Mouse (Mus musculus) hindbrain, embryonic 13.5 days (tissue): ENCODE data around the gene Gm13276. TPM values are rescaled to one million over a fixed set of nuclear protein-coding genes. Genes with fewer than 3 reads are reported as not detected.
"Not testable (repeated sequence)": the region's sequence is repeated elsewhere in the genome, so short reads cannot be mapped to it uniquely, and the experiment has no call there.

Experiments
- ATAC-seq: fragments of 200-750 bp; cut with Nextera tagmentation; 2 replicates; pipeline ENCODE4 v1.8.0; 2017; ENCODE audit warnings: moderate TSS enrichment; ENCODE audit not compliant: low FRiP score
- H3K27ac ChIP-seq: fragments of 300-500 bp; sonication (generic); 2 replicates; pipeline ENCODE4 v1.5.1; 2015; ENCODE audit warnings: inconsistent platforms, mild to moderate bottlenecking, moderate library complexity
- H3K27me3 ChIP-seq: fragments of 300-500 bp; sonication (generic); 2 replicates; pipeline ENCODE4 v1.6.1; 2015; ENCODE audit warnings: mild to moderate bottlenecking, inconsistent platforms
- H3K36me3 ChIP-seq: fragments of 300-500 bp; sonication (generic); 2 replicates; pipeline ENCODE4 v1.6.1; 2015; ENCODE audit warnings: mild to moderate bottlenecking, inconsistent platforms
- H3K4me1 ChIP-seq: fragments of 300-500 bp; sonication (generic); replicated peaks from 2 replicates; pipeline ENCODE4 v1.6.1; 2015; ENCODE audit warnings: inconsistent platforms
- H3K4me2 ChIP-seq: fragments of 300-500 bp; sonication (generic); 2 replicates; pipeline ENCODE4 v1.6.1; 2015; ENCODE audit warnings: inconsistent platforms, mild to moderate bottlenecking, moderate library complexity
- H3K4me3 ChIP-seq: fragments of 300-500 bp; sonication (generic); 2 replicates; pipeline ENCODE4 v1.5.1; 2015; ENCODE audit warnings: mild to moderate bottlenecking, inconsistent platforms
- H3K9ac ChIP-seq: fragments of 300-500 bp; sonication (generic); 2 replicates; pipeline ENCODE4 v1.6.1; 2015; ENCODE audit warnings: mild to moderate bottlenecking, inconsistent platforms
- H3K9me3 ChIP-seq: fragments of 300-500 bp; sonication (generic); 2 replicates; pipeline ENCODE4 v1.6.1; 2016; ENCODE audit warnings: inconsistent platforms
- WGBS: fragments of 180-500 bp; shearing (Covaris S2); methylation state at CpG from one replicate; pipeline ENCODE4 v1.1.7; 2015; 5-methylcytosine and 5-hydroxymethylcytosine counted together
- polyA plus RNA-seq: library from polyadenylated mRNA; unstranded; fragments of >200 nt; fragmentation: Nextera tagmentation; extraction: Ambion mirVana; gene quantifications from 2 replicates; pipeline ENCODE4 v1.2.1, GENCODE M21; 2015

The Gm13276 gene
- not detected in 2 replicates for polyA plus RNA-seq

- H3K4me3 ChIP-seq, H3K9ac ChIP-seq, ATAC-seq, H3K27me3 ChIP-seq, H3K9me3 ChIP-seq, H3K36me3 ChIP-seq, H3K27ac ChIP-seq, H3K4me1 ChIP-seq, H3K4me2 ChIP-seq: not testable (repeated sequence)
- no CpG with 5 or more reads among the region's 27 CpGs for WGBS
Measured at GRCm38 (mm10) chr4:88785409-88785808, at the start of gene Gm13276. Gene Gm13276, plus strand, starts transcription at chr4:88785709.

GRCm38 (mm10) chr4:88738480-88738879 is 47.0 kb upstream of the Gm13276 start:
- ATAC-seq, result no peak
- H3K9me3 ChIP-seq, result no peaks in the 10 kb centered on the region
- 5% methylated on average over 2 of the region's 2 CpGs for WGBS
- H3K27ac ChIP-seq, result no peak overlapping the region
- H3K27me3 ChIP-seq, result peaks cover 4% of the 10 kb centered on the region; the same call in 1 of the 2 replicates
- no peaks in the 10 kb centered on the region for H3K36me3 ChIP-seq
- H3K4me2 ChIP-seq, result no peak overlapping the region
- H3K4me1 ChIP-seq, result no peaks in the 10 kb centered on the region
- H3K9ac ChIP-seq, result no peak overlapping the region
- no peak overlapping the region for H3K4me3 ChIP-seq

- Histone ChIP-seq H3K4me1 (no peaks in the 10 kb centered on the region), H3K9ac (no peak overlapping the region), H3K27ac (no peak overlapping the region), H3K4me2 (no peak overlapping the region), H3K36me3 (no peaks in the 10 kb centered on the region), H3K9me3 (no peaks in the 10 kb centered on the region), H3K4me3 (no peak overlapping the region), H3K27me3 (peaks cover 4% of the 10 kb centered on the region; the same call in 1 of the 2 replicates)
- no peak for ATAC-seq
- WGBS, result 90% methylated on average over 6 of the region's 6 CpGs
Measured at GRCm38 (mm10) chr4:88739036-88739435, 46.5 kb upstream of the Gm13276 start.

DNA sequence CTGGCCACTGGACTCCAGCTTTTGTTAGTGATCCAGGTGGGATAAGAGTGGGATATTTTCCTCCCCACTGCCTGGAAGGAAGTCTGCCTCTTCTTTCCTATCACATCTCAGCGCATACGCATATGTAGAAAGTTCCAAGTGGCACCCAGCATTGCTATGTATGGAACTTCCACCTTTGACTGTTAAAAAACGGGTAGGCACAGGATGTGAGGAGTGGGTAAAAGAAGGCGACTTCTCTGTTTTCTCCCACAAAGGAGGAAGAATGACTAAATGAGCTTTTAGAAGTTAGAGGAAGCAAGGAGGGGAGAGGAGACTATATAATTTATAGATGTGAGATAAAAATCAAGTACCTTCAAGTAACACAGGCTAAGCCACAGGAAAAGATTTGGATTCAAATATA is 44.1 kb upstream of the Gm13276 start:
- ATAC-seq, result no peak
- no peak overlapping the region for H3K9ac ChIP-seq
- no peaks in the 10 kb centered on the region for H3K4me1 ChIP-seq
- no peaks in the 10 kb centered on the region for H3K9me3 ChIP-seq
- no peak overlapping the region for H3K27ac ChIP-seq
- H3K36me3 ChIP-seq, result no peaks in the 10 kb centered on the region
- H3K27me3 ChIP-seq, result no peaks in the 10 kb centered on the region
- no peak overlapping the region for H3K4me2 ChIP-seq
- 96% methylated on average over 4 of the region's 4 CpGs for WGBS
- no peak overlapping the region for H3K4me3 ChIP-seq

DNA sequence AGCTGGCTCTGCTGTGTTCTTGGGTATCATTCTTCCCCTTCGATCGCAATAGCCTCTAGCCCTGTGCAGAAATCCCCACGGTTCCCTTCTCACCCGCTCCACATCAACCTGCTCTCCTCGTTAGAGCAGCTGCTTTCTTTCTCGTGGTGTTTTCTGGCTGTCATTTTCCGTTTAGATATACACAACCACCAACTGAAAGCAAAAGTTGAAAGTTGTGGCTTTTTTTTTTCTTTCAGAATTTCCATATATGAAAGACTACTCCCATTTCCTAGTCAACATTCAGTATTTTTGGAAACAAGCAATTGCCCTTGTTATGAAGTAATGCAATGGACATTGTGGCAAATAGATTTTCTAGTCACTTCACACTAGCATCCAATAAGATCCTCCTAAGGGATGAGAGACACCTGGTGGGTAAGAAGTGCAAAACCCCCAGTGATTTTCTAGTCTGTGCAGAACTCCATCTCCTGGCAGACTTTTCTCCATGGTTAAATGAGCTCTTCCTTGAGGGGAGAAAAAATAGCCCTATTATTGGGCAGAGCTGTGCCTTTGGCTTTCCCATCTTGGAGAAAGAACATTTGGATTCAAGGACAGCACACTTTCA is 42.6 kb upstream of the Gm13276 start:
- 88% methylated on average over 7 of the region's 7 CpGs for WGBS
- Histone ChIP-seq H3K9me3 (no peaks in the 10 kb centered on the region), H3K9ac (no peak overlapping the region), H3K4me3 (no peak overlapping the region), H3K27ac (no peak overlapping the region), H3K27me3 (no peaks in the 10 kb centered on the region), H3K4me1 (no peaks in the 10 kb centered on the region), H3K4me2 (no peak overlapping the region), H3K36me3 (no peaks in the 10 kb centered on the region)
- ATAC-seq, result no peak

- Histone ChIP-seq H3K4me1 (no peaks in the 10 kb centered on the region), H3K4me2 (no peak overlapping the region), H3K36me3 (no peaks in the 10 kb centered on the region), H3K9me3 (no peaks in the 10 kb centered on the region), H3K4me3 (no peak overlapping the region), H3K27ac (no peak overlapping the region), H3K27me3 (no peaks in the 10 kb centered on the region), H3K9ac (no peak overlapping the region)
- WGBS, result 72% methylated on average over 3 of the region's 3 CpGs
- no peak for ATAC-seq
Measured at GRCm38 (mm10) chr4:88744207-88744606, 41.3 kb upstream of the Gm13276 start.

DNA sequence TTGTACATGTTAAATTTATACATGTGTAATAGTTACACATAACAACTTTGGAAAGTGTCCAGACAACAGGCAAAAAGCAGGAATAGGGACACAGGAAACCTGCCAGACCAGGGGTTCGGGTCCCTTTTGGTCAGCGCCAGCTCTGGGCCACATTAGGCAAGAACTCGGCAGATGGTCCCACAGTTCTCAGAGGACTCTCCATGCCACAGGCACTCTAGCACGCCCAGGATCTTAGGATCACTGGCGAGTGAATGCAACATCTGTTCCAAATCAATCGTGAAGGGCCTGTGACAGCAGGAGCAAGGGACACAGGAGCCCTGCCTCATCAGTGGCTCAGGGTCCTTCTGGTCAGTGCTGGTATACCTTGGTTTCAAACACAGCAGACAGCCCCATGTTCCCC is 35.6 kb upstream of the Gm13276 start:
- Histone ChIP-seq H3K9me3 (no peaks in the 10 kb centered on the region), H3K9ac (no peak overlapping the region), H3K27me3 (no peaks in the 10 kb centered on the region), H3K4me3 (no peak overlapping the region), H3K27ac (no peak overlapping the region), H3K4me2 (no peak overlapping the region), H3K4me1 (no peaks in the 10 kb centered on the region), H3K36me3 (no peaks in the 10 kb centered on the region)
- 62% methylated on average over 6 of the region's 6 CpGs for WGBS
- no peak for ATAC-seq

- not testable (repeated sequence) for H3K27me3 ChIP-seq, H3K9ac ChIP-seq, H3K4me2 ChIP-seq, H3K4me3 ChIP-seq, H3K36me3 ChIP-seq, ATAC-seq, H3K4me1 ChIP-seq, H3K9me3 ChIP-seq, H3K27ac ChIP-seq
- 79% methylated on average over 15 of the region's 15 CpGs for WGBS
Measured at GRCm38 (mm10) chr4:88754818-88755340, 30.6 kb upstream of the Gm13276 start, which contains the start of gene Gm13271. Gene Gm13271, plus strand, starts transcription at chr4:88754868.

- H3K4me3 ChIP-seq, result peak overlapping the region; percentile 45
- H3K27me3 ChIP-seq, ATAC-seq, H3K36me3 ChIP-seq, H3K4me1 ChIP-seq, H3K9me3 ChIP-seq: not testable (repeated sequence)
- peak overlapping the region; percentile 66 for H3K9ac ChIP-seq
- peak overlapping the region; percentile 81 for H3K4me2 ChIP-seq
- H3K27ac ChIP-seq, result peak overlapping the region; percentile 78
- 13% methylated on average over 29 of the region's 31 CpGs for WGBS
Measured at GRCm38 (mm10) chr4:88756581-88757513, 28.7 kb upstream of the Gm13276 start.

DNA sequence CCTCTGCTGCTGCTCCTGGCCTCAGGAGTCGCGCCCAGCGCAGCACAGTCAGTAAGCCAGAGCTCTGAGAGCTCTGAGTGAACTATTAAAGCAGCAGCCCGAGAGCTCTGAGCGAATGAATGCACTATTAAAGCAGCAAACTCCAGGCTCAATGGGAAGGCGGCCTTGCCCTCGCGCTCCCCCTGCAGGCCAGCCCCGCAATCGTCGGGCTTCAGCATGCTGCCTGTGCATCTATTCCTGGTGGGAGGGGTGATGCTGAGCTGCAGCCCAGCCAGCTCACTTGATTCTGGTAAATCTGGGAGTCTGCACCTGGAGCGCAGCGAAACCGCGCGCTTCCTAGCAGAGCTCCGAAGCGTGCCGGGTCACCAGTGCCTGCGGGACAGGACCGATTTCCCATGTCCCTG is 27.9 kb upstream of the Gm13276 start:
- H3K4me3 ChIP-seq, result peak overlapping the region; percentile 45
- H3K36me3 ChIP-seq, H3K4me1 ChIP-seq, H3K27me3 ChIP-seq, H3K9me3 ChIP-seq: not testable (repeated sequence)
- peak; percentile 100 for ATAC-seq
- peak overlapping the region; percentile 81 for H3K4me2 ChIP-seq
- peak overlapping the region; percentile 78 for H3K27ac ChIP-seq
- peak overlapping the region; percentile 66 for H3K9ac ChIP-seq
- 3% methylated on average over 18 of the region's 21 CpGs for WGBS

- not testable (repeated sequence) for H3K4me1 ChIP-seq, H3K9me3 ChIP-seq, H3K27ac ChIP-seq
Measured at GRCm38 (mm10) chr4:88758751-88759150, 26.8 kb upstream of the Gm13276 start.

DNA sequence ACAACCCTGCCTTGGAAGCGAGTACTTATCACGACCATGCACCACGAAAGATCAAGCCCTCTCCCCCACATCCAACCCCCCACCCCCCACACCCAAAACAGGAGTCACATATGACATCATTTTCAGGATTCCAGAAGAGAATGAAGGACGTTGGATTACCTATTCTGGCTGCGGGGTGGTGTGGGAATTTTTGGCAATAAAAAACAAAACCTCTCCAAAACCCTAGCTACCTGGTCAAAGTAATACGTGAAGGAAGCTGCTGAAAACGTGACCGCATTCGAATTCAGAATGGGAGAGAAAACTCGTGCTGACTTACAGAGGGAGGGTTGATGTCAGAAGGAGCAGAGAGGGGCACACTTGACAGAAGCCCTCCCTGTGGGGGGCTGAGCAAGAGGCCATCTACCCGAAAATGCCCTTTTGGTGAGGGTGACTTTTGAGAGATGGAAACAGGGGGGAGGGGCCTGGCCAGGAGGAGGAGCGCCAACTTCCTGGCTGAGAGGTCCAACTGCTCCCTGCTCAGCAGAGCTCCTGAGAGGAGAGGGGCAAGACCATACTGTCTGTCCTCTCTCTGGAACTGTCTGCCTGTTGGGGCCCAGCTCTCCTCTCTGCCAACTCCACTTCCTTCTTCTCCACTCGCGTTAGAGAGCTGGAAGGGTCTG is 25.8 kb upstream of the Gm13276 start, which contains the start of gene Gm13283:
Gene Gm13283 (plus strand): TSS at position 510 of the 659 bp plus-strand sequence.
- 18% methylated on average over 10 of the region's 14 CpGs for WGBS
- not testable (repeated sequence) for H3K36me3 ChIP-seq, H3K27me3 ChIP-seq, H3K4me1 ChIP-seq, H3K9ac ChIP-seq, H3K9me3 ChIP-seq, H3K27ac ChIP-seq, ATAC-seq
- Histone ChIP-seq H3K4me3 (peak within 1 kb of the TSS; percentile 35), H3K4me2 (peak within 1 kb of the TSS; percentile 61)

More at GRCm38 (mm10) chr4:88758751-88759150, 26.8 kb upstream of the Gm13276 start:
- not testable (repeated sequence) for H3K4me3 ChIP-seq, H3K36me3 ChIP-seq, H3K27me3 ChIP-seq, H3K4me2 ChIP-seq, H3K9ac ChIP-seq, ATAC-seq
- 85% methylated on average over 9 of the region's 9 CpGs for WGBS
